Comparison of ENCODE assay signal across 19 mouse cellular contexts in genomic region chr11:31791264-31791663, GRCm38 (mm10).
DNase-seq lines count a peak whose midpoint lies in the region; ATAC-seq lines count a peak whose summit lies in the region.
"Had no signal": no experiment of that assay in that cellular context is flagged by ENCODE, and none has a peak within 500 bp of the region (broad histone marks: within the 10 kb centered on the region; RNA-seq: fewer than 3 reads in every experiment).

No protein-coding gene starts in this region.

- peaks cover 21% of the 10 kb centered on the region; the same call in 1 of the 2 replicates for H3K27me3 ChIP-seq in liver, embryonic 12.5 days (replicated peaks)
- no peaks in the 10 kb centered on the region for H3K27me3 ChIP-seq in liver, embryonic 11.5 days (replicated peaks; ENCODE audit: control insufficient read depth, insufficient read depth, low read length)
- peaks cover 2% of the 10 kb centered on the region; the same call in 1 of the 2 replicates for H3K27me3 ChIP-seq in liver, embryonic 16.5 days (ENCODE audit: control insufficient read depth, insufficient read depth, low read depth, low read length)
- H3K27me3 ChIP-seq: embryonic facial prominence, embryonic 12.5 days; forebrain, embryonic 13.5 days; forebrain, embryonic 15.5 days had no signal

- H3K36me3 ChIP-seq in liver, embryonic 12.5 days: no peaks in the 10 kb centered on the region
- no peaks in the 10 kb centered on the region for H3K36me3 ChIP-seq in liver, embryonic 11.5 days (ENCODE audit: control insufficient read depth, insufficient read depth, low read length)
- H3K36me3 ChIP-seq in liver, embryonic 16.5 days (ENCODE audit: control insufficient read depth, insufficient read depth): no peaks in the 10 kb centered on the region
- H3K36me3 ChIP-seq: embryonic facial prominence, embryonic 10.5 days; embryonic facial prominence, embryonic 12.5 days; forebrain, embryonic 15.5 days had no signal

- ATAC-seq in liver, embryonic 12.5 days: peak; percentile 53
- ATAC-seq in liver, embryonic 11.5 days (replicated peaks; ENCODE audit: low FRiP score): no peak
- ATAC-seq in liver, embryonic 16.5 days (ENCODE audit: low read depth): peak; percentile 40; the same call in 1 of the 2 replicates
- ATAC-seq: forebrain, embryonic 13.5 days; forebrain, embryonic 15.5 days; forebrain, postnatal 0 days had no signal

- 55% methylated on average over 2 of the region's 2 CpGs for WGBS in liver, embryonic 12.5 days (ENCODE audit: insufficient replicate concordance)
- 61% methylated on average over 2 of the region's 2 CpGs for WGBS in liver, embryonic 11.5 days
- 67% methylated on average over 2 of the region's 2 CpGs for WGBS in liver, embryonic 16.5 days (ENCODE audit: insufficient replicate concordance)

- H3K9ac ChIP-seq in liver, embryonic 12.5 days: no peak overlapping the region
- no peak overlapping the region for H3K9ac ChIP-seq in liver, embryonic 11.5 days (ENCODE audit: low read depth, low read length)
- H3K9ac ChIP-seq in liver, embryonic 16.5 days (ENCODE audit: low read depth, low read length): no peak overlapping the region
- H3K9ac ChIP-seq: embryonic facial prominence, embryonic 12.5 days; forebrain, embryonic 13.5 days; forebrain, embryonic 15.5 days; forebrain, postnatal 0 days had no signal

- H3K27ac ChIP-seq in liver, embryonic 12.5 days: no peak overlapping the region
- H3K27ac ChIP-seq in liver, embryonic 11.5 days (ENCODE audit: low read depth, low read length): no peak overlapping the region
- H3K27ac ChIP-seq in liver, embryonic 16.5 days (ENCODE audit: low read length): no peak overlapping the region
- H3K27ac ChIP-seq: embryonic facial prominence, embryonic 10.5 days; embryonic facial prominence, embryonic 12.5 days; forebrain, embryonic 13.5 days; forebrain, embryonic 15.5 days had no signal

- H3K4me1 ChIP-seq in liver, embryonic 12.5 days: peaks cover 42% of the 10 kb centered on the region
- peaks cover under 1% of the 10 kb centered on the region; the same call in 1 of the 2 replicates for H3K4me1 ChIP-seq in liver, embryonic 11.5 days (replicated peaks; ENCODE audit: control insufficient read depth, insufficient read depth, low read length)
- H3K4me1 ChIP-seq in liver, embryonic 16.5 days (ENCODE audit: control insufficient read depth, low read depth, low read length): peaks cover 11% of the 10 kb centered on the region
- H3K4me1 ChIP-seq: forebrain, embryonic 13.5 days; forebrain, embryonic 15.5 days had no signal

- no peak overlapping the region for H3K4me2 ChIP-seq in liver, embryonic 12.5 days
- H3K4me2 ChIP-seq in liver, embryonic 11.5 days: no peak overlapping the region
- no peak overlapping the region for H3K4me2 ChIP-seq in liver, embryonic 16.5 days (ENCODE audit: low read depth, low read length)
- H3K4me2 ChIP-seq: embryonic facial prominence, embryonic 12.5 days; forebrain, embryonic 13.5 days; forebrain, embryonic 15.5 days had no signal

- no peaks in the 10 kb centered on the region for H3K9me3 ChIP-seq in liver, embryonic 12.5 days (replicated peaks)
- H3K9me3 ChIP-seq in liver, embryonic 11.5 days (ENCODE audit: control insufficient read depth, low read length): no peaks in the 10 kb centered on the region
- no peaks in the 10 kb centered on the region for H3K9me3 ChIP-seq in liver, embryonic 16.5 days (replicated peaks; ENCODE audit: control insufficient read depth, low read length)
- H3K9me3 ChIP-seq: embryonic facial prominence, embryonic 10.5 days; embryonic facial prominence, embryonic 12.5 days; forebrain, embryonic 13.5 days; forebrain, embryonic 15.5 days had no signal

- no peak for DNase-seq in liver, embryonic 11.5 days (ENCODE audit: low spot score)
- DNase-seq in liver: no peak
- peak; percentile 63 for DNase-seq in c-Kit-positive CD71-positive TER-119-positive erythroid progenitor cells, embryonic 14.5 days (ENCODE audit: low spot score)
- no peak for DNase-seq in cerebellum, adult 11-12 months
- DNase-seq: adrenal gland, adult 2 months; adrenal gland, postnatal 10 days; adrenal gland, postnatal 25 days; cerebellum, adult 11 months; cerebellum, adult 2 months; cerebellum, adult 9-10 months; cerebellum, postnatal 10 days; cerebellum, postnatal 25 days; forebrain, postnatal 0 days had no signal

- no peak overlapping the region for H3K4me3 ChIP-seq in liver, embryonic 12.5 days
- H3K4me3 ChIP-seq in liver, embryonic 11.5 days (ENCODE audit: low read depth, low read length): no peak overlapping the region
- H3K4me3 ChIP-seq in liver, embryonic 16.5 days (ENCODE audit: low read depth, low read length): no peak overlapping the region
- H3K4me3 ChIP-seq: embryonic facial prominence, embryonic 10.5 days; embryonic facial prominence, embryonic 12.5 days; forebrain, embryonic 13.5 days; forebrain, embryonic 15.5 days had no signal
